Mouse (Mus musculus) MEL (cell line): ENCODE measurements at regions not wholly inside any gene's neighbourhood (a gene's known extent, or its start where the extent isn't known, plus 50 kb on each side); places are given as distances from the start of the nearest gene placed in this dataset.

Source experiments
- DNase-seq: peaks from one replicate; pipeline ENCODE4 v3.0.0; 2011; ENCODE audit warnings: low read depth, low spot score
- H3K27ac ChIP-seq: 2 replicates; pipeline ENCODE4 v1.5.1; 2012; ENCODE audit warnings: low read depth, mild to moderate bottlenecking, control low read depth, low read length, moderate library complexity; ENCODE audit not compliant: control insufficient read depth
- H3K27me3 ChIP-seq, 2 experiments: fragments of 150-350 bp in 1 of 2; sonication (generic) in 1 of 2; 2 replicates each; pipeline ENCODE4 v1.6.1; 2012; ENCODE audit warnings: low read length in 2 of 2, mild to moderate bottlenecking in 2 of 2, improper control_type of control experiment in 1 of 2, moderate library complexity in 1 of 2; ENCODE audit not compliant: insufficient read depth in 2 of 2, control insufficient read depth in 1 of 2
- H3K36me3 ChIP-seq, 2 experiments: 2 replicates each; pipeline ENCODE4 v1.6.1; 2012 to 2014; ENCODE audit warnings: low read length in 2 of 2, improper control_type of control experiment in 1 of 2, inconsistent platforms in 1 of 2, mild to moderate bottlenecking in 1 of 2; ENCODE audit not compliant: insufficient read depth in 2 of 2, control insufficient read depth in 1 of 2
- H3K4me1 ChIP-seq, 2 experiments: fragments of 150-350 bp in 1 of 2; sonication (generic) in 1 of 2; 2 replicates each; pipeline ENCODE4 v1.6.1; 2012; ENCODE audit warnings: low read length in 2 of 2, improper control_type of control experiment in 1 of 2, mild to moderate bottlenecking in 1 of 2; ENCODE audit not compliant: insufficient read depth in 2 of 2, control insufficient read depth in 1 of 2
- H3K4me3 ChIP-seq, 2 experiments: fragments of 150-350 bp in 1 of 2; sonication (generic) in 1 of 2; 2 replicates each; pipeline ENCODE4 v1.5.1; 2012; ENCODE audit warnings: low read depth in 2 of 2, low read length in 2 of 2, mild to moderate bottlenecking in 2 of 2, moderate library complexity in 2 of 2, control low read depth in 1 of 2, improper control_type of control experiment in 1 of 2; ENCODE audit not compliant: control insufficient read depth in 1 of 2, insufficient read depth in 1 of 2
- H3K79me2 ChIP-seq: 2 replicates; pipeline ENCODE4 v1.6.1; 2012; ENCODE audit warnings: mild to moderate bottlenecking, low read length, moderate library complexity; ENCODE audit not compliant: control insufficient read depth, poor library complexity, insufficient read depth
- H3K9ac ChIP-seq: 2 replicates; pipeline ENCODE4 v1.6.1; 2012; ENCODE audit warnings: low read depth, mild to moderate bottlenecking, control low read depth, low read length, moderate library complexity; ENCODE audit not compliant: control insufficient read depth, poor library complexity, severe bottlenecking
- H3K9me3 ChIP-seq: fragments of 150-350 bp; sonication (generic); replicated peaks from 2 replicates; pipeline ENCODE4 v1.6.1; 2012; ENCODE audit warnings: mild to moderate bottlenecking, low read length, improper control_type of control experiment, moderate library complexity; ENCODE audit not compliant: insufficient read depth
- CHD2 ChIP-seq: IDR thresholded peaks from 2 replicates; pipeline ENCODE4 v1.6.1; 2011; ENCODE audit warnings: low read length, improper control_type of control experiment
- EP300 ChIP-seq, 2 experiments: IDR thresholded peaks; 2 replicates each; pipeline ENCODE4 v1.6.1; 2011; ENCODE audit warnings: improper control_type of control experiment in 2 of 2, low read length in 2 of 2, low read depth in 1 of 2, mild to moderate bottlenecking in 1 of 2
- GATA1 ChIP-seq: IDR thresholded peaks from 2 replicates; pipeline ENCODE4 v1.6.1; 2011; ENCODE audit warnings: low read depth, low read length, improper control_type of control experiment
- HCFC1 ChIP-seq: IDR thresholded peaks from 2 replicates; pipeline ENCODE4 v1.6.1; 2012; ENCODE audit warnings: low read depth, mild to moderate bottlenecking, inconsistent platforms, low read length, improper control_type of control experiment, moderate library complexity
- JUND ChIP-seq: IDR thresholded peaks from 2 replicates; pipeline ENCODE4 v1.6.1; 2011; ENCODE audit warnings: low read depth, mild to moderate bottlenecking, improper control_type of control experiment, low read length
- KAT2A ChIP-seq: conservative IDR thresholded peaks from 2 replicates; pipeline ENCODE4 v1.6.1; 2012; ENCODE audit warnings: low read depth, low read length, improper control_type of control experiment, inconsistent platforms
- MAX ChIP-seq: IDR thresholded peaks from 2 replicates; pipeline ENCODE4 v1.6.1; 2011; ENCODE audit warnings: low read length, improper control_type of control experiment
- MXI1 ChIP-seq: IDR thresholded peaks from 2 replicates; pipeline ENCODE4 v1.6.1; 2011; ENCODE audit warnings: mild to moderate bottlenecking, low read depth, low read length, improper control_type of control experiment
- MYB ChIP-seq: IDR thresholded peaks from 2 replicates; pipeline ENCODE4 v1.6.1; 2011; ENCODE audit warnings: mild to moderate bottlenecking, low read depth, low read length, improper control_type of control experiment
- NELFE ChIP-seq: IDR thresholded peaks from 2 replicates; pipeline ENCODE4 v1.6.1; 2011; ENCODE audit warnings: low read depth, low read length, improper control_type of control experiment
- NRF1 ChIP-seq: IDR thresholded peaks from 2 replicates; pipeline ENCODE4 v1.6.1; 2014; ENCODE audit warnings: low read depth, mild to moderate bottlenecking, inconsistent platforms, low read length, improper control_type of control experiment, moderate library complexity; ENCODE audit not compliant: poor library complexity, insufficient read depth, severe bottlenecking
- POLR2A ChIP-seq, 2 experiments: IDR thresholded peaks; 2 replicates each; pipeline ENCODE4 v1.6.1; 2011 to 2012; ENCODE audit warnings: low read length in 2 of 2, mild to moderate bottlenecking in 2 of 2, control low read depth in 1 of 2, improper control_type of control experiment in 1 of 2, low read depth in 1 of 2, moderate library complexity in 1 of 2; ENCODE audit not compliant: control insufficient read depth in 1 of 2, insufficient read depth in 1 of 2, poor library complexity in 1 of 2
- RAD21 ChIP-seq: IDR thresholded peaks from 2 replicates; pipeline ENCODE4 v1.6.1; 2011; ENCODE audit warnings: mild to moderate bottlenecking, low read depth, low read length, improper control_type of control experiment
- SMC3 ChIP-seq: IDR thresholded peaks from 2 replicates; pipeline ENCODE4 v1.6.1; 2011; ENCODE audit warnings: low read depth, low read length, improper control_type of control experiment
- UBTF ChIP-seq: IDR thresholded peaks from 2 replicates; pipeline ENCODE4 v1.6.1; 2012; ENCODE audit warnings: low read depth, mild to moderate bottlenecking, inconsistent platforms, low read length, improper control_type of control experiment, moderate library complexity, borderline replicate concordance; ENCODE audit not compliant: insufficient read depth

DNA sequence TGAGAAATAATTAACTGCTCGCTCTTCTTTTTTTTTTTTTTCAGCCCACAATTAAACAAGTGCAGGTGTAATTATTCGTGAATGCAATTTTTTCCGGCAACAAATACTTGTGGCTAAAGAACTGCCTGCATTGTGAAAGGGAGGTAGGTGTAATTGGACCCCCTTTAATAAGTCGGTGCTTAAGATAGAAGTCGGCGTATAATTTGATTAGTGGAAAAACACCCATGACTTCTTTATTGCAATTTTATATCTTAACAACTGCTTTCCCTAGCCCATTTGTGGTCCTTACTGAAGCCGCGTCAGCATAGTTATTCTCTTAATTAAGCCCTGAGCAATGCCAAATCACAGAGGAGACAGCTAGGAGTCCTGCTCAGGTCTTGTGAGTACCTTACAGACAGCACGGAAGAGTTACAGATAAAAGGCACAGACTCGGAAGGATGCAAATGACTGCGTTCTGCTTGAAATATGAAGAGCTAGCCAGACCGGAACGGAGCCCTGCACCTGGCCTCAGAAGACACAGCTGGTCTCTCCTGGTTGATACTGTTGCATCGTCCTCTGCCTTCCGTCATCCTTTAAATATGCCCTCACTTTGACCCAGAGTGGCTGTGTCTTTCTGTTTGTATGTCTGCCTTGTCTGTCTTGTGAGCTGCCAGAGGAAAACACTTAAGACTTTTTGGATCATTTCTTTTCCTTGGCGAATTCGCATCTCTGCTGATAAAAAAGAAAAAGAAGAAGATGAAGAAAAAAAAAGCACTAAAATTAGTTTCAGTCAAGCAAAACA is 69.5 kb upstream of the Cpm start:
- Histone ChIP-seq H3K4me3 (no peak overlapping the region), H3K27ac (no peak overlapping the region)
- no peak for DNase-seq
- no peak for TF ChIP-seq MAX
- TF ChIP-seq, all 39 proteins: peak for 0
- Histone ChIP-seq H3K79me2 (no peaks in the 10 kb centered on the region), H3K36me3 (no peaks in the 10 kb centered on the region), H3K9me3 (no peaks in the 10 kb centered on the region), H3K9ac (no peak overlapping the region), H3K4me1 (no peaks in the 10 kb centered on the region), H3K27me3 (no peaks in the 10 kb centered on the region; a peak in 1 of 4 replicates)

DNA sequence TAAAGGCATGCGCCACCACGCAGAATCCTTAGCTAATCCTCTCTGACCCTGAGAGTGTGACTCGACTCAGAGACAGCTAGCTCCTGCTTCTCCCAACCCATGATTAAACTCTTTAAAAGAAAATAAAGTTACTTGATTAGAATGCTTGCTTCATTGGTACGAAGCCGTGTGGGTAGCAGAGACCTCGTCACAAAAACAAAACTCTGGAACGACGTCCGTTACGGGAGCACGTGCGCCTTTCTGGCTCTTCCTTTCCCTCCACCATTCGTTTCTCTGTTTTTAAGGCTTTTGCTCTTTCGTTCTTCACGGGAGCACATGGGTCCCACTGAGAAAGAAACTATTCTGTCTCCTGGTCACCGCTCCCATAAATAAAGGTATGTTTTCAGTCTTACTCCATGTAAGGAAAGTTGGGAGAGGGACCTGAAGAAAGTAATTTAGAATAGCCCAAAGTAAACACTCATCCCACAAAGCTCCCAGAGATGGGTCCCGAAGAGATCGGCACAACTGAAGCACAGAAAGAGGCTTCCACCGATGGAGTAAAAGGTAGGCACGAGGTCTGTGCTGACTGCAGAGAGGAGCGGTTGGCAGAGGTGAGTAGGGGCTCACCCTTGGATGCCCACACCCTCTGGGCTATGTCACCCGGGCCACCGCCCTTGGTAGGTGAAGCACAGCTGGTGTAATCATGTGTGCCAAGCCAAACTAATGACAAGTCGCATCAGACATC is 70.2 kb upstream of the Cpm start:
- Histone ChIP-seq H3K36me3 (no peaks in the 10 kb centered on the region), H3K9me3 (no peaks in the 10 kb centered on the region), H3K27ac (no peak overlapping the region), H3K79me2 (no peaks in the 10 kb centered on the region), H3K4me3 (no peak overlapping the region), H3K9ac (no peak overlapping the region), H3K4me1 (no peaks in the 10 kb centered on the region), H3K27me3 (no peaks in the 10 kb centered on the region; a peak in 1 of 4 replicates)
- no peak for TF ChIP-seq KAT2A
- no peak for TF ChIP-seq MAX
- TF ChIP-seq RAD21 = no peak
- no peak for TF ChIP-seq CHD2
- no peak for TF ChIP-seq MXI1
- TF ChIP-seq EP300 (IDR thresholded peaks at IDR 0.05; ENCODE audit: low read depth in 1 of 2, low read length in 2 of 2) = no peak
- TF ChIP-seq HCFC1 = no peak
- TF ChIP-seq UBTF = no peak
- no peak for TF ChIP-seq GATA1
- no peak for TF ChIP-seq JUND
- TF ChIP-seq POLR2A (IDR thresholded peaks at IDR 0.05; ENCODE audit: control insufficient read depth in 1 of 2, insufficient read depth in 1 of 2, low read depth in 1 of 2, low read length in 2 of 2, poor library complexity in 1 of 2) = no peak
- TF ChIP-seq NRF1 = no peak
- TF ChIP-seq NELFE = no peak
- TF ChIP-seq SMC3 = no peak
- TF ChIP-seq MYB = no peak
- no peak for DNase-seq
